Mouse (Mus musculus): ENCODE data around the gene Cmah. TPM values are rescaled to one million over a fixed set of nuclear protein-coding genes. Genes with fewer than 3 reads are reported as not detected.

Cmah gene
- total RNA-seq, 2 experiments from 2014 or later, result 2.6 to 5.9 TPM

GRCm38 (mm10) chr13:24463767-24464166 is 136.6 kb downstream of the Cmah start:
- no peak for ATAC-seq (replicated peaks; ENCODE audit: low FRiP score, poor library complexity, severe bottlenecking)

GRCm38 (mm10) chr13:24466027-24466426 is 138.8 kb downstream of the Cmah start:
- ATAC-seq (replicated peaks; ENCODE audit: low FRiP score, poor library complexity, severe bottlenecking), result no peak

GRCm38 (mm10) chr13:24467806-24468205 is 140.6 kb downstream of the Cmah start:
- no peak for ATAC-seq (replicated peaks; ENCODE audit: low FRiP score, poor library complexity, severe bottlenecking)

GRCm38 (mm10) chr13:24477564-24477963 is 150.4 kb downstream of the Cmah start:
- no peak for ATAC-seq (replicated peaks; ENCODE audit: low FRiP score, poor library complexity, severe bottlenecking)

- ATAC-seq (replicated peaks; ENCODE audit: low FRiP score, poor library complexity, severe bottlenecking), result no peak
Measured at GRCm38 (mm10) chr13:24479516-24479915, 152.3 kb downstream of the Cmah start.

- no peak for ATAC-seq (replicated peaks; ENCODE audit: low FRiP score, poor library complexity, severe bottlenecking)
Measured at GRCm38 (mm10) chr13:24480824-24481223, 153.6 kb downstream of the Cmah start.

- no peak; the same call in 1 of the 2 replicates for ATAC-seq (replicated peaks; ENCODE audit: low FRiP score, poor library complexity, severe bottlenecking)
Measured at GRCm38 (mm10) chr13:24481615-24482295, 154.6 kb downstream of the Cmah start.

- ATAC-seq (replicated peaks; ENCODE audit: low FRiP score, poor library complexity, severe bottlenecking), result no peak
Measured at GRCm38 (mm10) chr13:24483691-24484090, 156.5 kb downstream of the Cmah start.

- no peak for ATAC-seq (replicated peaks; ENCODE audit: low FRiP score, poor library complexity, severe bottlenecking)
Measured at GRCm38 (mm10) chr13:24484811-24485210, 157.6 kb downstream of the Cmah start.

- no peak for ATAC-seq (replicated peaks; ENCODE audit: low FRiP score, poor library complexity, severe bottlenecking)
Measured at GRCm38 (mm10) chr13:24485964-24486363, 158.8 kb downstream of the Cmah start.

GRCm38 (mm10) chr13:24486403-24486802 is 159.2 kb downstream of the Cmah start:
- no peak for ATAC-seq (replicated peaks; ENCODE audit: low FRiP score, poor library complexity, severe bottlenecking)

GRCm38 (mm10) chr13:24487061-24487460 is 159.9 kb downstream of the Cmah start:
- ATAC-seq (replicated peaks; ENCODE audit: low FRiP score, poor library complexity, severe bottlenecking), result no peak

GRCm38 (mm10) chr13:24487546-24487945 is 160.3 kb downstream of the Cmah start:
- no peak for ATAC-seq (replicated peaks; ENCODE audit: low FRiP score, poor library complexity, severe bottlenecking)

- no peak for ATAC-seq (replicated peaks; ENCODE audit: low FRiP score, poor library complexity, severe bottlenecking)
Measured at GRCm38 (mm10) chr13:24488526-24489070, 161.4 kb downstream of the Cmah start.

GRCm38 (mm10) chr13:24489515-24489914 is 162.3 kb downstream of the Cmah start:
- 0 out of 2 replicates have a peak, but pooled peaks have one; percentile 41 for ATAC-seq (replicated peaks; ENCODE audit: low FRiP score, poor library complexity, severe bottlenecking)

GRCm38 (mm10) chr13:24490041-24490440 is 162.8 kb downstream of the Cmah start:
- no peak for ATAC-seq (replicated peaks; ENCODE audit: low FRiP score, poor library complexity, severe bottlenecking)

- no peak for ATAC-seq (replicated peaks; ENCODE audit: low FRiP score, poor library complexity, severe bottlenecking)
Measured at GRCm38 (mm10) chr13:24491101-24491500, 163.9 kb downstream of the Cmah start.

- no peak for ATAC-seq (replicated peaks; ENCODE audit: low FRiP score, poor library complexity, severe bottlenecking)
Measured at GRCm38 (mm10) chr13:24493784-24494183, 166.6 kb downstream of the Cmah start.

- no peak for ATAC-seq (replicated peaks; ENCODE audit: low FRiP score, poor library complexity, severe bottlenecking)
Measured at GRCm38 (mm10) chr13:24496353-24496752, 169.1 kb downstream of the Cmah start.

GRCm38 (mm10) chr13:24497001-24497400 is 169.8 kb downstream of the Cmah start:
- peak; percentile 31 for ATAC-seq (replicated peaks; ENCODE audit: low FRiP score, poor library complexity, severe bottlenecking)

- ATAC-seq (replicated peaks; ENCODE audit: low FRiP score, poor library complexity, severe bottlenecking), result no peak
Measured at GRCm38 (mm10) chr13:24498342-24498741, 171.1 kb downstream of the Cmah start.

GRCm38 (mm10) chr13:24499505-24499904 is 172.3 kb downstream of the Cmah start:
- ATAC-seq (replicated peaks; ENCODE audit: low FRiP score, poor library complexity, severe bottlenecking), result peak; percentile 58; the same call in 1 of the 2 replicates
